Mouse (Mus musculus) CH12F3 (cell line): ENCODE data around the gene Mxi1.

Experiments
- in situ Hi-C: fragments of 300-500 bp; cut with MboI; formaldehyde crosslinking; loops from 2 replicates; pipeline ENCODE4 v1.14.3; 2020; ENCODE audit warnings: low sequenced_read_pairs

Gene Mxi1

DNA sequence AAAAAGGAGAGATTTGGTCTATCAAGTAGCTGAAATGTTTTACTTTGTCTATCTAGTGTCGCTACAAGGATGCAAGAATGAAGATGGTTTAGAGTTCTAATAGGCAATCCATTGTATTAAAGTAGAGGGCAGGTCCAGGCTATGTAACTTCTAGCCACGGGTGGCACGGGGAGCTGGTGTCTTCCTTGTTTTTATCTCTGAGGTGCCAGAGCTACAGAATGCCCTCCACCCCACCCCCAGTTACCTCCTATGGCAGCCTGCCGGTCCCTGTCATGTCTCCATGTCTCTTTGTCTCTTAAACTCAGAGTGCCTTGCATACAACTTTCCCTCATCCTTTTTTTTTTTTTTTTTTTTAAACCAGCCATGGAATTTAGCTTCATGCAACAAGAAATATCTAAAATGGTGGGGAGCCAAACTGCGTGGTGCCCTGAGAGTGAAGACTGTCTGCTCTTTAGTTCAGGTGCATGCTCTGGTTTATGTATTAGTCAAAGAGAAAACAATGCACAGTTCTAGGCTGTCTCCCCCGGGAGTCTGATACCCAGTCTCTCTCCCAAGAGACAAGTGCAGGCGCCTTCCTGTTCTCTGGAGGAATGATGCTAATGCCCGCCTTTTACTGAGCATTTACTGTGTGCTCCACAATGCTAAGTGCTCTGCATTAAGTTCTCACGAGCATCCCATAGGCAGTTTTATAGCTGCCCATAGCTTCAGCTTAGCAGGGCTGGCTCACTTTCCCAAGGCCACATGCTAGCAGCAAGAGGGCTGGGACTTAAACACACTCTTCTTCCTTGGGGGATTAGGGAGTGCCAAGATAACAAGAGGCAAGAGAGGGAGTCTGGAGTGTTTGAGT, 10.2 kb downstream of the Mxi1 start:
- in situ Hi-C loops = no loop called here

DNA sequence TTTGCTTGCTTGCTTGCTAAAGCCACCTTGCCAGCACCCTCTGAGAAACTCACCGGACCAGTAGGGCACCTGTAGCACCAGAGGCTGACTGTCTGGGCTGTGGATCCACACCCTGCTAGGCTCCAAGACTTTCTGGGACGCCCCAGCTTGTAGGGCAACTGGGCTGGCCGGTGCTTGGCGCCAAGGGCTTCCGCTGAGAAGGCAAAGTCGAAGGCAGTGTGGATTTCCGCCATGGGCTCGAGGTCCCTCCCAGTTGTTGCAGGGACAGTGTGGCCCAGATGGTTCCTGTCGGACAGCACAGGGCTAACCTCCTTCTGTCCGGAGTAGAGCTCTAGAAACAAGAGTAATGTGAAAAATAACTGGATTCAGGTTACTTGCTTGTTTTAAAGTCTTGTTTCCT, 11.0 kb downstream of the Mxi1 start:
- in situ Hi-C loops = no loop called here

DNA sequence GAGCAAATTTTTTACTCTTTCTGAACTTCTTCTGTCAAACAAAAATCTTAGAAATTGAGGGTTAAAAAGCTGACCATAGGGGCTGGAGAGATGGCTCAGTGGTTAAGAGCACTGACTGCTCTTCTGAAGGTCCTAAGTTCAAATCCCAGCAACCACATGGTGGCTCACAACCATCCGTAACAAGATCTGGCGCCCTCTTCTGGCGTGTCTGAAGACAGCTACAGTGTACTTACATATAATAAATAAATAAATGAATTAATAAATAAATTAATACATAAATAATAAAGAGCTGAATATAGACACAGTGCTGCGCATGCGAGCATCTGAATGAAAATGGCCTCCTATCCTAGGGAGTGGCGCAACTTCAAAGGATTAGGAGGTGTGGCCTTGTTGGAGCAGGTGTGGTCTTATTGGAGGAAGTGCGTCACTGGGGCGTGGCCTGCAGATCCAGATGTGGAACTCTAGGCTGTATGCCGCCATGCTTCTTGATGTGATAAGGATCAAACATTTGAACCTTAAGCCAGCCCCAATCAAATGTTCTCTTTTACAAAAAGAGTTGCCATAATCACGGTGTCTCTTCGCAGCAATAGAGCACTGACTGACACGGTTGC, 12.2 kb downstream of the Mxi1 start:
- in situ Hi-C loops = no loop called here

DNA sequence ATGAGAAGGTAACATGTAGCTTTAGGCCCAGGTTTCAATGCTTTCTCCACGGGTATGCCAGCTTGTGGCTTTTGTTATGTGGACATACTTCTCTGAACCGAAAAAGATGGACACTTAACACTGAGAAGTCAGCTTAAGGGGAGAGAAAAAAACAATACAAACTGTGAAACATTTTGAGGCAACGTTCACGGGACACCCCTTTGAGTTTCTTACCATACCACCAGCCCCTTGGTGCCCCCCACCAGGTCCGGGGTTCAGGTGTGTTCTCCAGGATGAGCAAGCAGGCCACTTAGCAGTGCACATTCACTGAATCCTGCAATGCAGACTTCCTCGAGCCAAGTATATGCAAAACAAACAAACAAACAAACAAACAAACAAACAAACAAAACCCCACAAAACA, 14.5 kb downstream of the Mxi1 start:
- in situ Hi-C loops = no loop called here

DNA sequence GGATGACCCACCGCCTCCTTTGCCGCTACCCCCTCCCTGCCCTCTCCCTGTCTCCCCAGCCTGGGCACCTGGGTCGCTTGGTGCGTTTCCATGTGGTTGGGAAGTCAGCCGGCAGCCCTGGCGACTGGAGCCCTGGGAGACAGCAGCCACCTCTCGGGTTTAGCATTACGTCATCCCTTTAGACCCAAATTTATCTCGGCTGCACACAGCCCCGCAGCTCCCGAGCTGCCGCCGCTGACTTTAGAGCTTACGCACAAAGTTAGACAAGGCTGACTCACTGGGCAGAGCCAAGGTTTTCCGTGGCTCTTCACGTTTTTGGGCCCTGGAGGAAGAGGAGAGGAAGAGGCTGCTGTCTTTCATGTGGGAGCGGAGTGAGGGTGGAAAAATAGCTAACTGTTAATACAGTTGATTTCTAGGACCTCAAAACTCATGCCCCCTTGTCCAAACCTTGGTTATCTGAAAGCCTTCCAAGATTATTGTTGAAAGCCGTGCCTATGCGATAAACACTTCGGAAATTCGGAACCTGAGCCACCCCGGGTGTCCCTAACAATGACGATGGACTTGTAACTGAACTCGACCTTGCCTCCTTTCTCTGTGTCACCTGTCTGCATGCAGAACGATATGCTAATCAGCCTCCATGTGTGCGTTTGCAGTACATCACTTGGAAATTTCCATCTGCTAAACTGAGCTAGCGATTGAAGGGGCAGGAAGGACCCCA, 15.4 kb downstream of the Mxi1 start:
- in situ Hi-C loops = no loop called here

DNA sequence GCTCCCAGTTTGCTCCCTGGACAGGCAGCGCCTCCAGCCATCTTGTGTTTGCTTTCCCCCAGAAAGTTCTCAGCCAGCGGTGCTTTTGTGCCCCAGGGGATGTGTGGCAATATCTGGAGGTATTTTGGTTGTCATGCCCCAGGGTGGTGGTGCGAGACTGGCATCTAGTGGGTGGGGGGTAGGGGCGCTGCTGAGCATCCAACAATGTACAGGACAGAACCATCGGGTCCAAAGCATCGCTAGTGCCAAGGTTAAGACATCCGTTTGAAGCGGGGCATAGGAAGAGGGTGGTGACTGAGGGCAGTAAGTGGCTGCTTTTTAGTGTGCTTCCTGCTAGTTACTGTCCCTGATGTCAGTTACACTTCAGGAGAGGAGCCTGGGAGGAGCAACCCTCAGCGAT, 17.8 kb downstream of the Mxi1 start:
- in situ Hi-C loops = no loop called here

DNA sequence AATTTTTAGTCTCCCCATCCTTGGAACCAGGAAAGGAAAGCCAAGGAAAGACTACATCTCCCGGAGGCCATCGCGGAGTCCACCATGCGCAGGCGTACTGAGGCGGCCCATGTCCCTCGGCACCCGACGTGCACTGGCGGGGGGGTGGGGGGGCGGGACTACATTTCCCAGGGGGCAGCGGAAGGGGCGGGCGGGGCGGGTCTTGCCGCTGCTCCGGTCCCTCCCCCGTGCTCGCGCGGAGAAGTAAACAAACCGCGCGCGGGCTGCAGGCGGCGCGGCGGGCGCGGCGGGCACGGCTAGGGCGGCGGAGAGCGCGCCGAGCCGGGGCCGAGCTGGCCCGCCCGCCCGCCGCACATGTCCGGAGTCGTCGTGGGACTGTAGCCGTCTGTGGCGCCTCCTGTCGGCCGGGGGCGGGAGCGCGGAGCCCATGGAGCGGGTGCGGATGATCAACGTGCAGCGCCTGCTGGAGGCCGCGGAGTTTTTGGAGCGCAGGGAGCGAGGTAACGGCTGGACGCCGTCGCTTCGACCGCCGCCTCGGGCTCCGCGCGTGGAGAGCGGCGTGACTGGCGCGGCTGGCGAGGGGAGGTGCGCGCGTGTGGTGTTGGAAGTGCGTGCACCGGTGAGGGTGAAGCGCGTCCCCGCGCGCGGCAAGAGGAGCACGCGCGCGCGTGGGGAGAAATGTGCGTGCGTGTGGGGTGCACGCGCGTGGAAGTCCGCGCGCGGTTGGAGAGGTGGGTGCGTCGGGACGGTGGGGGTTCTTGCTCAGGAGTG, 19.1 kb downstream of the Mxi1 start:
- in situ Hi-C loops = no loop called here

DNA sequence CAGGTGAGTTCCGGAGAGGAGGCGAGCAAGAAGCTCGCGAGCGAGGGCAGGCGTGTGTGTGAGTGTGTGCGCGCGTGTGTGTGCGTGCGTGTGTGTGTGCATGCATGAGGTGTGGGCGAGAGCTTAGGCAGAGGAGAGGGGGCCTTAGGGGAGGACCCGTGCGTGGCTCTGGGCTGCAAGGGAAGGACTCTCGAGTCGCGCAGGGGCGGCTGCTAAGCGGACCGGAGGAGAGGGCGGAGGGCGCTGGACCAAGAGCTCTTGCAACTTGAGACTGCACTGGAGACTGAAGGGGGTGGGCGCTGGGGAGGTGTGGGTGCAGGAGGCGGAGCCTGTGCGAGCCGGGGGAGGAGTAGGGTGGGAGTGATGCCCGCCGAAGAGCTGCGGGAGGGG, 19.7 kb downstream of the Mxi1 start:
- in situ Hi-C loops = no loop called here

DNA sequence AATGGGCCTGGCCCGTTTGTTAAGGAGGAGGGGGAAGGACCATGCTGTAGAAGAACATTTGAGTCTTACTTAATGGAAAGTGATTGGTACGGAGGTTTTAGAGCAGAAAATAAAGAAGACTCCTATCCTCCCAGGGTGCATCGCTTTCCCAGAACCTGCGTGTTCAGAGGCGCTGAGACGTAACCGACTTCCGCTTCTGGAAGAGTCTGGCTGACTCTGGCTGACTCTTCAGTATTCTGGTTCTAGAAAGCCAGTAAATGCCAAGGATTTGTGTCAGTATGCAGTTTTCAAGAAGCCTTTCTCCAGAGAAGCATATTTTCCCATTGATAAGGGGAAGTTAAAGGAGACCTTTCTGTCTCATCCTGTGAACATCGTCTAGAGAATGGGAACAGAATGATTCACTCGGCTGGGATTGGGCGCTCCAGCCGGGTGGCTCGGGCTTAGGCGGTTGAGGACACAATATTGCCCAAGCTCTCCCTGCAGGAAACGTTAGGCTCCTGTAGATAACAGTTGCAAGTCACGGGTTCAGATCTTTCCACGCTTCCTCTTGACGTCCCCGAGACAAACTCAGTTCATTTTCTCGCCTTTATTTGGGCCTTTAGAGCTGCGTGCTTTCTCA, 21.7 kb downstream of the Mxi1 start:
- in situ Hi-C loops = no loop called here

DNA sequence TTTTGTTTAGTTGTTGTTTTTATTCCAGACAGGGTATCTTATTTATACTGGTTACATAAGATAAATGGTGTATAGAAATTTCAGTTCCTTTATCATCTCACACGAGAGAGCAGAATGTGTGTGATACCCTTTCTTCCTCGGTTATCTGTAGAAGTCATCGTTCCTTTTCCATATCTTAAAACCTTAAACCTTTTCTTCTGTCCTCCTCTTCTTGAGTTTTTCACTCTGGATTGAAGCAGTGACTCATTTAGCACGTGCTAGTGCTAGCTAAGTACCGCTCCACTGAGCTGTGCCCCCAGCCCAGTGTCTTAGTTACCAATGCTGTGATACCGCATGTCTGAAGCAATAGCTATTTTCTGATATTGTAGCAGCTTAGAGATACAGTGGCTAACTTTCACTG, 23.4 kb downstream of the Mxi1 start:
- in situ Hi-C loops = no loop called here

DNA sequence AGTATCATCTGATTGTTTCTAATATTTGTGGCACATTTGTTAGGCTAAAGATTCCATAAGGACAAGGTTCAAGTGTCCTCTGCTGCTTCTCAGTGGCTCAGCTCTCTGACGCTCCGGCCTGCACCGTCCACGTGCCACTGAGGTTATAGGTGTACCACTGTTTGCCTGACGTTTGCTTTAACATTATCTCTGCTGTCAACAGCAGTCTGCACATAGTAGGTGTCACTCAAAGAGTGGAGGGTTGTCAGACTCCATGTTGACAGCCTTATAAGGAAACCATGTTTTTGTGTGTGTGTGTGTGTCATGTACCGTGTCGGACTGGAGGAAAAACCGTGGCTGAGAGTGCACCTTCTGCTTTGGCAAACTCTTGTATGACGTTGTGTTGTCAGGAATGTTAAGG, 24.9 kb downstream of the Mxi1 start:
- in situ Hi-C loops = no loop called here

DNA sequence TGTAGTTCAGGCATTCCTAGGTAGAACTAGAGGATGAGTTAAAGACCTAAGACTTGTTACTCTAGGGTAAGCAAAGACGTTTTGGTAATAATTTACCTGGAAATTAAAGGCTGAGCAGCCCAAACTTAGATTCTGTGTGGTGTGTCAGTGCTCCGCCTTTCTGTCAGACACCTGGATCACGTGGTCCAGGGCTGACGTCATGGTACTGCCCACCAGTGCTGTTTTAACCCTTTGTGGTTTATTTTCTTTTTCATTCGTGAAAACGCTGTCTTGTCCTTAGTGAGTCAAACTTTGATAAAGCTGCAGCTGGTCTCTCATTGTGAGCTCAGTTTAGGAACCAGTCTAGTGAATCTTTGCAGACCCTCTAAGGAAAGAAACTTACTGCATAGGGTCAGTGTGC, 30.1 kb downstream of the Mxi1 start:
- in situ Hi-C loops = no loop called here

DNA sequence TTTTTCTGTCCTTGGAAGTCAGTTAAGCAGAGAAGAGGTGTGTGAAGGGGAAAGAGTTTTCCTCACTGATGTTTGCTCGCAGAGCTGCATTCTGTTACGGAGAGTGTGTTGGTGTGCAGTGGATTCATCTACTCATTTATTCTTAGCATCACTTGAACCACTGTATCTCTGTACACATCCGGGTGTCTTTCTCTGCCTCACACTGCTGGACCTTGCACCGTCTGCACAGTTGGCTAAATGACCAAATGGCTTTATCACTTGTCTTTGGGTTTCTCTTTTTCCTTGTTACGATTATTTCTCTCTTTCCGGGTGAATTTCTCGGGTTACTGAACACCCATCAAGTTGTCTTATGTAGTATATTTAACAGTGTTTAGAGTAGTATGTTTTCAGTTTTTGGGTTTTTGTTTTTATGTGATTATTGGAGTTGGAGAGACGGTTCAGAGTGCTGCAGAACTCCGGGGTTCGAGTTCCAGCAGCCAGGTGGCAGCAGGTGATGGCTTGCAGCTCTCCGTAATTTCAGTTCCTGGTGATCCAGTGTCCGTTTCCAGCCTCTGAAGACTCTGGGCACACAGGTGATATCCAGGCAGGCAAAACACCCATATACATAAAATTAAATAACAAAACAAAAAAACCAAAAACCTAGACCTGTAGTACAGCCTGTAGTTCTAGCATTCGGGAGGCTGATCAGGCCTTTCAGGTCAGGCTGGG, 33.0 kb downstream of the Mxi1 start:
- in situ Hi-C loops = no loop called here

DNA sequence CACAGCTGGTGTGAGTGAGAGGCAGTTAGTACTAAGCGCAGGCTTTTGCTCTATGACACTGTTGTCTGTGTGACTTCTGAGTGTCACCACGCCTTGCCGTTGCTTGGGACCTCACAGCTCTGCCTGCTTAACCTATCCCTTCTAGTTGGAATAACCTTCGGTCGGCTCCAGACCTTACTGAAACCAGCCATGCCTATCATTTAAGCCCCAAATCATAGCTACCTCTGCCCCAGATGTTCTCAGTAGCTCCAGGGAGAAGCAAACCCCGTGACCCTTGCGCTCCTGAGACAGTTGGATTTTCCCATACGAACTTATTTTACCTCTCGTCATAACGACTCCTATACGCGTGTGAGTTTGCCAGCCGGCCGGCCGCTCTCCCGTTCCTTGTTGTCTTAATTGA, 33.7 kb downstream of the Mxi1 start:
- in situ Hi-C loops = no loop called here

DNA sequence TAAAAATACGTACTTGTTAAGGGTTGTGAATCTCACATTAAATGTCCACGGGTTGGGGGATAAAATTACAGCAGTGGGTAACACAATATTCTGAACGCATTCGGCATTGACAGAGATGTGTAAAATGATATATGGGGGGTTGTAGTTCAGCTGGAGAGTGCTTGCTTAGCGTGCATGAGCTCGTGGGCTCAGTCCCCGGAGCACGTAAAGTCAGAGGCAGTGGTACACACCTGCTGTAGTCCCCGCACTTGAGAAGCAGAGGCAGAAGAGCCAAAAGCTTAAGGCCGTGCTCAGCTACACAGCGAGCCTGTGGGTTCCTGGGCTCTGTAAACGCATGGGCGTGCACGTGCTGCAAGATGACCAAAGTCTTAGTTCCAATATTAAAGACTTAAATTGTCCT, 35.4 kb downstream of the Mxi1 start:
- in situ Hi-C loops = no loop called here

DNA sequence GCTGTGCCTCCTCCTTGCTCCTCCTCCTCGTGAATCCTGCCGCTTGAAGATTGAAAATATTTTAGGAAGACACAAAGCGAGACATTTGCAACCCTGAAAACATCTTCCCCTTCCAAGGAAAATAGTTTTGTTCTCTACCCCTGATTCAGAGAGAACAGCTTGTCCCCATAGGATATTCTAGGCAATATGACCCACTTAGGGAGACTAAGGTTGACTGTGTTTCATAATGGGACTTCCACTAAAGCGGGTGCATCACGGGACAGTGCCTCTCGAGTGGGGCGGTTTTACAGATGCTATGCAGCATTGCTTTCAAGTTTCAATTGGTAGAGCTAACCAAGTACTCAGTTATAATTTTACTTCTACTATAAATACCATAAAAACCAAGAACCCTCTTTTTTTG, 43.5 kb downstream of the Mxi1 start:
- in situ Hi-C loops = loop anchor here (25.0 kb wide), 1 partner anchor 342 kb away; no protein-coding TSS in a partner anchor

DNA sequence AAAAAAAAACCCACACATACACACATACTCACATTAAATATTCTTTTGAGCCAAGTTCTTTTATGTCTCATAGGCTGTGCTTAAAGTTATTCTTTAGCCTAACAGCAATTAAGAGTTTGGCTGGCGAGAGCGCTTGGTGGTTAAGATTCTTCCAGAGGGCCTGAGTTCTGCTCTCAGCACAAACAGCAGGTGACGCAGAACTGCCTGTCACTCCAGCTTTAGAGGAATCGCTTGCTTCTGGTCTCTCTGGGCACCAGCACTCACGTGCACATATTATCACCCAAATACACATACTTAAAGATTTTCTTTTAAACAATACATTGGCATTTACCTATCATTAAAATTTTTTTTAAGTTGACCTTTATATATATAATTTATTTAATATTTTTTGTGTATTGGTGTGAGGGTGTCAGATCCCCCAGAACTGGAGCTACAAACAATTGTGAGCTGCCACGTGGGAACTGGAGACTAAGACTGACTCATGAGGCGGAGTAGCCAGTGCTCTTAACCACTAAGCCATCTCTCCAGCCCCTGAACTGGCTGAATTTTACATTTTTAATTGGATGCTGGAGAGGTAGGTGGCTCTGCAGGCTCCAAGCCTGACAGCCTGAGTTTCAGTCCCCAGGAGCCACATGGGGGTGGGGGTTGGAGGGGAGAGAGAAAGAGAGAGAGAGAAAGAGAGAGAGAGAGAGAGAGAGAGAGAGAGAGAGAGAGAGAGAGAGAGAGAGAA, 44.1 kb downstream of the Mxi1 start:
- in situ Hi-C loops = loop anchor here (25.0 kb wide), 1 partner anchor 342 kb away; no protein-coding TSS in a partner anchor

DNA sequence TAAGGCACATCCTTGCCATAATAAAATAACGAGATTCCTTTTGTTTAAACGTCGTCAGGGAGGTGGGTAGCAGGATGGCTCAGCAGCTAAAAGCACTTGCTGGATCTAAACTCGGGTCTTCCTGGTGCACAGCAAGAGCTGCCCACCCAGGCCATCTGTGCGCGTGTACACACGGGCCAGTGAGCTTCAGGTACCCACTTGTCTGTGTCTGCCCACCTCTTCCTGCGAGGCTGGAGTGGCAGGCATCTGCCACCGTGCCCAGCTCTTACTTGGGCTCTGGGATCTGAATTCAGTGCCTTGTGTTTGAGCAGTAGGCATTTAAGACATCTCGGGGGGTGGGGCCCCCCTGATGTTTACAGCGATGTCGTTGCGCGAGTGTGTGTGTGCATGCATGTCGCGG, 44.7 kb downstream of the Mxi1 start:
- in situ Hi-C loops = loop anchor here (25.0 kb wide), 1 partner anchor 343 kb away; no protein-coding TSS in a partner anchor
